Mouse (Mus musculus): ENCODE results near the gene Acaa1a.

- TF ChIP-seq POLR2A (IDR thresholded peaks at IDR 0.05; ENCODE audit: control insufficient read depth, low read depth, low read length) (no peak), CTCF (IDR thresholded peaks at IDR 0.05; ENCODE audit: control insufficient read depth, insufficient read depth, insufficient replicate concordance, low read depth, low read length) (no peak)
These were observed 26.4 kb upstream of the Acaa1a start for GRCm38 (mm10) chr9:119313096-119313495.
